Mouse (Mus musculus): ENCODE results near the gene Metap2.

- TF ChIP-seq EP300 (optimal IDR thresholded peaks at IDR 0.05) (no peak), CTCF (IDR thresholded peaks at IDR 0.05; ENCODE audit: low read depth) (no peak)
Observed at GRCm38 (mm10) chr10:93885839-93886477, 10.9 kb downstream of the Metap2 start.

Measured in stomach, postnatal 0 days (tissue).